Mouse (Mus musculus) embryonic facial prominence, embryonic 11.5 days (tissue): Measurements from ENCODE around the gene Atpif1. TPM values are rescaled to one million over a fixed set of nuclear protein-coding genes. Genes with fewer than 3 reads are reported as not detected.
"Not testable (repeated sequence)": the region's sequence is repeated elsewhere in the genome, so short reads cannot be mapped to it uniquely, and the experiment has no call there.

Experiments
- ATAC-seq: fragments of 200-750 bp; cut with Nextera tagmentation; replicated peaks from 2 replicates; pipeline ENCODE4 v1.8.0; 2017; ENCODE audit warnings: low read depth; ENCODE audit not compliant: insufficient number of reproducible peaks, low FRiP score, low TSS enrichment
- DNase-seq: peaks from one replicate; pipeline ENCODE4 v3.0.0-alpha.2; 2015; ENCODE audit warnings: low spot score
- H3K27ac ChIP-seq: fragments of 300-500 bp; sonication (generic); replicated peaks from 2 replicates; pipeline ENCODE4 v1.5.1; 2014; ENCODE audit warnings: mild to moderate bottlenecking, low read depth, low read length, control low read depth
- H3K27me3 ChIP-seq: fragments of 300-500 bp; sonication (generic); 2 replicates; pipeline ENCODE4 v1.6.1; 2014; ENCODE audit warnings: mild to moderate bottlenecking, low read length, moderate library complexity, mixed read lengths; ENCODE audit not compliant: control insufficient read depth, insufficient read depth
- H3K36me3 ChIP-seq: fragments of 300-500 bp; sonication (generic); replicated peaks from 2 replicates; pipeline ENCODE4 v1.6.1; 2014; ENCODE audit warnings: low read depth, mild to moderate bottlenecking, low read length, moderate library complexity, mixed read lengths; ENCODE audit not compliant: control insufficient read depth, insufficient read depth
- H3K4me1 ChIP-seq: fragments of 300-500 bp; sonication (generic); 2 replicates; pipeline ENCODE4 v1.6.1; 2014; ENCODE audit warnings: low read length, mixed read lengths; ENCODE audit not compliant: control insufficient read depth, insufficient read depth
- H3K4me2 ChIP-seq: fragments of 300-500 bp; sonication (generic); 2 replicates; pipeline ENCODE4 v1.6.1; 2014; ENCODE audit warnings: low read depth, mild to moderate bottlenecking, control low read depth, low read length, moderate library complexity
- H3K4me3 ChIP-seq: fragments of 300-500 bp; sonication (generic); 2 replicates; pipeline ENCODE4 v1.5.1; 2014; ENCODE audit warnings: low read depth, low read length, control low read depth
- H3K9ac ChIP-seq: fragments of 300-500 bp; sonication (generic); replicated peaks from 2 replicates; pipeline ENCODE4 v1.6.1; 2014; ENCODE audit warnings: mild to moderate bottlenecking, control low read depth, low read length
- H3K9me3 ChIP-seq: fragments of 300-500 bp; sonication (generic); replicated peaks from 2 replicates; pipeline ENCODE4 v1.6.1; 2016; ENCODE audit warnings: mild to moderate bottlenecking, low read length, inconsistent platforms, mixed read lengths; ENCODE audit not compliant: control insufficient read depth
- WGBS: fragments of 180-500 bp; shearing (Covaris S2); extraction: QIAGEN DNeasy Blood & Tissue Kit; methylation state at CpG from one replicate; pipeline ENCODE4 v1.1.7; 2014; 5-methylcytosine and 5-hydroxymethylcytosine counted together
- polyA plus RNA-seq: library from polyadenylated mRNA; unstranded; fragments of >200 nt; fragmentation: Nextera tagmentation; extraction: Ambion mirVana; gene quantifications from 2 replicates; pipeline ENCODE4 v1.2.1, GENCODE M21; 2014

The Atpif1 gene
- polyA plus RNA-seq, 1 experiment from 2014 or later: 1,125 TPM

- no peak overlapping the region for H3K9ac ChIP-seq
- DNase-seq: no peak
- 71% methylated on average over 5 of the region's 5 CpGs for WGBS
- no peak overlapping the region for H3K27ac ChIP-seq
- H3K4me3 ChIP-seq: no peak overlapping the region
- no peak for ATAC-seq
- H3K4me1 ChIP-seq: no peaks in the 10 kb centered on the region
- H3K4me2 ChIP-seq: no peak overlapping the region
- no peaks in the 10 kb centered on the region for H3K36me3 ChIP-seq
- no peaks in the 10 kb centered on the region for H3K27me3 ChIP-seq
- H3K9me3 ChIP-seq: no peaks in the 10 kb centered on the region
These were observed 48.6 kb downstream of the Atpif1 start for GRCm38 (mm10) chr4:132484820-132485219.

- H3K4me3 ChIP-seq: no peak overlapping the region
- DNase-seq: no peak
- no peaks in the 10 kb centered on the region for H3K9me3 ChIP-seq
- no peak overlapping the region for H3K27ac ChIP-seq
- no peaks in the 10 kb centered on the region for H3K27me3 ChIP-seq
- ATAC-seq: no peak
- no peaks in the 10 kb centered on the region for H3K4me1 ChIP-seq
- H3K9ac ChIP-seq: no peak overlapping the region
- WGBS: 83% methylated on average over 4 of the region's 4 CpGs
- no peaks in the 10 kb centered on the region for H3K36me3 ChIP-seq
- no peak overlapping the region for H3K4me2 ChIP-seq
These were observed 49.2 kb downstream of the Atpif1 start for GRCm38 (mm10) chr4:132484231-132484630.

GRCm38 (mm10) chr4:132482956-132483608, 50.4 kb downstream of the Atpif1 start:
- 74% methylated on average over 13 of the region's 13 CpGs for WGBS
- no peak overlapping the region for H3K9ac ChIP-seq
- no peaks in the 10 kb centered on the region for H3K36me3 ChIP-seq
- no peak for DNase-seq
- no peak overlapping the region for H3K4me3 ChIP-seq
- no peak for ATAC-seq
- H3K27me3 ChIP-seq: no peaks in the 10 kb centered on the region
- H3K9me3 ChIP-seq: no peaks in the 10 kb centered on the region
- H3K27ac ChIP-seq: no peak overlapping the region
- no peak overlapping the region for H3K4me2 ChIP-seq
- H3K4me1 ChIP-seq: no peaks in the 10 kb centered on the region

GRCm38 (mm10) chr4:132482104-132482503, 51.4 kb downstream of the Atpif1 start:
- H3K4me1 ChIP-seq, H3K36me3 ChIP-seq, ATAC-seq, H3K27me3 ChIP-seq, H3K9me3 ChIP-seq, H3K4me2 ChIP-seq, H3K4me3 ChIP-seq, H3K9ac ChIP-seq, DNase-seq, H3K27ac ChIP-seq: not testable (repeated sequence)
- 71% methylated on average over 3 of the region's 3 CpGs for WGBS

Other genes starting within 250 kb of the Atpif1 start
- 0.67 and 2.2 TPM in 2 replicates for gene Rab42, start 230.3 kb downstream of the Atpif1 start, polyA plus RNA-seq
- gene Trnau1ap, start 204.1 kb downstream of the Atpif1 start, polyA plus RNA-seq: 76.6 and 79.7 TPM in 2 replicates
- 60.6 and 61.5 TPM in 2 replicates for gene Rcc1, start 180.1 kb downstream of the Atpif1 start, polyA plus RNA-seq
- 23.1 and 26.6 TPM in 2 replicates for gene Phactr4, start 111.2 kb downstream of the Atpif1 start, polyA plus RNA-seq
- gene Med18, start 69.7 kb downstream of the Atpif1 start, polyA plus RNA-seq: 22.7 and 25.2 TPM in 2 replicates
- gene Sesn2, start 23.2 kb downstream of the Atpif1 start, polyA plus RNA-seq: 5.8 and 6.0 TPM in 2 replicates
- gene Dnajc8, start 1.9 kb upstream of the Atpif1 start, polyA plus RNA-seq: 249 and 255 TPM in 2 replicates
- 0.25 and 0.34 TPM in 2 replicates for gene Ptafr, start 30.4 kb upstream of the Atpif1 start, polyA plus RNA-seq
- 37.1 and 41.0 TPM in 2 replicates for gene Eya3, start 105.3 kb upstream of the Atpif1 start, polyA plus RNA-seq
- gene Xkr8, start 198.9 kb upstream of the Atpif1 start, polyA plus RNA-seq: 6.1 and 7.2 TPM in 2 replicates
- 3.2 and 3.9 TPM in 2 replicates for gene Smpdl3b, start 223.6 kb upstream of the Atpif1 start, polyA plus RNA-seq
- 164 and 176 TPM in 2 replicates for gene Rpa2, start 234.7 kb upstream of the Atpif1 start, polyA plus RNA-seq